10 mouse cellular contexts compared by ENCODE assay signal in the genomic region with DNA sequence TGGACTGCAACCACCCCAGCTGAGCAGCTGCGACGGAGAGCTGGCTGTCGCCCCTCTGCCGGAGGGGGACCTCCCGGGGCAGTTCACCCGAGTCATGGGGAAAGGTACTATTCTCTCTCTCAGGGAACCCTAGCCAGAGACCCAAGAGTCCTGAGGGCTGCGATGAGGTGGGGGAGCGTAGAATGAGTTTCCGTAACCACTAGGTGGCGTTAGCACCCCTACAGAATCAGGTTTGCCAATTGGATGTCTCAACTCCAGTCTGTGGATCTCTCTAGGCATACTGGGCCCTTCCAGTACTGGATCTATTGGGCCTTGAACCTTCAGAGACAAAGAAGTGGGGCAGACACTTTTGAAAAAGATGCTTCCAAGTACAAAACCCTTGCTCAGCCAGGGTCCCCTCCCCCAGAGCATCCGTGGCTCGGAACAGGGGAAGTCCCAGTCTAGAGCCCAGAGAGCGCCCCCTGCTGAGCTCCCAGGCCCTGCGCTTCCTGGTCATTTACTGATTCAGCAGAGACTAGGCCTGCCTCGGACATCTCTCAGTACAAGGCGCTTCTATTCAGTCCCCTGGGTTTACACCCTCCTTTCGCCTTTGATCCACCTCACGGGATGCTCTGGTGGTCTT.
A peak's percentile ranks its signal among the peaks of the same experiment; 100 is the strongest.
DNase-seq lines count a peak whose midpoint lies in the region; ATAC-seq and TF ChIP-seq lines count a peak whose summit lies in the region.
"Had no signal": no experiment of that assay in that cellular context is flagged by ENCODE, and none has a peak within 500 bp of the region (broad histone marks: within the 10 kb centered on the region; RNA-seq: fewer than 3 reads in every experiment).

No protein-coding gene starts in this region.

- H3K27me3 ChIP-seq in forebrain, embryonic 11.5 days (ENCODE audit: control insufficient read depth, insufficient read depth, low read length): no peaks in the 10 kb centered on the region
- H3K27me3 ChIP-seq in forebrain, embryonic 15.5 days: no peaks in the 10 kb centered on the region
- no peaks in the 10 kb centered on the region for H3K27me3 ChIP-seq in kidney, postnatal 0 days (ENCODE audit: insufficient read depth, low read length)
- H3K27me3 ChIP-seq: heart, embryonic 15.5 days had no signal

- no peak overlapping the region for H3K4me2 ChIP-seq in forebrain, embryonic 11.5 days (ENCODE audit: low read depth, low read length, severe bottlenecking)
- H3K4me2 ChIP-seq in forebrain, embryonic 15.5 days (replicated peaks): no peak overlapping the region
- H3K4me2 ChIP-seq in kidney, postnatal 0 days (ENCODE audit: low read length): no peak overlapping the region
- H3K4me2 ChIP-seq: heart, embryonic 15.5 days had no signal

- 0 out of 2 replicates have a peak, but pooled peaks have one; percentile 14 for TF ChIP-seq CTCF in lung, adult 2 months (IDR thresholded peaks at IDR 0.05; ENCODE audit: insufficient read depth, low read length)
- peak; percentile 44; the same call in 1 of the 2 replicates for TF ChIP-seq CTCF in kidney, postnatal 0 days (IDR thresholded peaks at IDR 0.05; ENCODE audit: low read depth)

- ATAC-seq in forebrain, embryonic 11.5 days (replicated peaks; ENCODE audit: low FRiP score): no peak
- ATAC-seq in forebrain, embryonic 15.5 days (replicated peaks): no peak
- no peak for ATAC-seq in kidney, postnatal 0 days (replicated peaks; ENCODE audit: low FRiP score, low read depth)

- TF ChIP-seq POLR2A in lung, adult 2 months (IDR thresholded peaks at IDR 0.05; ENCODE audit: borderline replicate concordance, extremely low read depth, low read depth, low read length): no peak

- no peak overlapping the region for H3K27ac ChIP-seq in forebrain, embryonic 11.5 days (ENCODE audit: low read depth, low read length)
- no peak overlapping the region for H3K27ac ChIP-seq in forebrain, embryonic 15.5 days (replicated peaks)
- H3K27ac ChIP-seq in kidney, postnatal 0 days: no peak overlapping the region
- H3K27ac ChIP-seq: heart, embryonic 15.5 days had no signal

- H3K9ac ChIP-seq in forebrain, embryonic 11.5 days (ENCODE audit: low read length): no peak overlapping the region
- H3K9ac ChIP-seq in forebrain, embryonic 15.5 days (replicated peaks): no peak overlapping the region
- H3K9ac ChIP-seq in kidney, postnatal 0 days (ENCODE audit: low read depth, low read length): no peak overlapping the region
- H3K9ac ChIP-seq: heart, embryonic 15.5 days had no signal

- no peaks in the 10 kb centered on the region for H3K36me3 ChIP-seq in forebrain, embryonic 11.5 days (ENCODE audit: control insufficient read depth, insufficient read depth, low read length)
- H3K36me3 ChIP-seq in forebrain, embryonic 15.5 days: no peaks in the 10 kb centered on the region
- 0 out of 2 replicates have a peak, but pooled peaks cover 7% of the 10 kb centered on the region for H3K36me3 ChIP-seq in kidney, postnatal 0 days (ENCODE audit: insufficient read depth, low read length)

- H3K4me1 ChIP-seq in forebrain, embryonic 11.5 days (replicated peaks; ENCODE audit: control insufficient read depth, insufficient read depth, low read length): no peaks in the 10 kb centered on the region
- H3K4me1 ChIP-seq in forebrain, embryonic 15.5 days: no peaks in the 10 kb centered on the region
- no peaks in the 10 kb centered on the region for H3K4me1 ChIP-seq in lung, adult 2 months (ENCODE audit: control insufficient read depth, insufficient read depth, low read length)
- no peaks in the 10 kb centered on the region for H3K4me1 ChIP-seq in kidney, postnatal 0 days (replicated peaks; ENCODE audit: insufficient read depth, low read length)

- peak; percentile 65 for DNase-seq in forebrain, embryonic 11.5 days (ENCODE audit: low spot score)
- peak; percentile 20 for DNase-seq in lung, adult 2 months
- DNase-seq in lung, postnatal 25 days (ENCODE audit: low spot score): no peak
- peak; percentile 56 for DNase-seq in adrenal gland, postnatal 14 days
- peak; percentile 15 for DNase-seq in kidney, postnatal 0 days (ENCODE audit: low spot score)
- no peak for DNase-seq in yolk sac, embryonic 10.5 days (ENCODE audit: low spot score)
- DNase-seq in T-cell, adult 2 months (ENCODE audit: low spot score): no peak

- no peaks in the 10 kb centered on the region for H3K9me3 ChIP-seq in forebrain, embryonic 11.5 days (ENCODE audit: control insufficient read depth, low read length)
- no peaks in the 10 kb centered on the region for H3K9me3 ChIP-seq in forebrain, embryonic 15.5 days
- no peaks in the 10 kb centered on the region for H3K9me3 ChIP-seq in kidney, postnatal 0 days (replicated peaks; ENCODE audit: low read length)
- H3K9me3 ChIP-seq: heart, embryonic 15.5 days had no signal

- whole genome bisulfite sequencing in forebrain, embryonic 11.5 days: 60% methylated on average over 18 of the region's 18 CpGs
- 59% methylated on average over 18 of the region's 18 CpGs for WGBS in forebrain, embryonic 15.5 days
- WGBS in lung, adult 2 months: 76% methylated on average over 18 of the region's 18 CpGs
- 71% methylated on average over 18 of the region's 18 CpGs for WGBS in kidney, postnatal 0 days

- no peak overlapping the region for H3K4me3 ChIP-seq in forebrain, embryonic 11.5 days (ENCODE audit: low read depth, low read length)
- no peak overlapping the region for H3K4me3 ChIP-seq in forebrain, embryonic 15.5 days
- H3K4me3 ChIP-seq in lung, adult 2 months (replicated peaks; ENCODE audit: extremely low read depth, low read depth, low read length): no peak overlapping the region
- H3K4me3 ChIP-seq in kidney, postnatal 0 days (replicated peaks; ENCODE audit: low read depth, low read length): no peak overlapping the region
- H3K4me3 ChIP-seq: heart, embryonic 15.5 days; myocyte had no signal

Comparison
In these comparisons a context has a peak if more than half of its experiments do, and no peak if none do; other contexts are left out.
1. DNase-seq: peak in forebrain, embryonic 11.5 days (single experiment), lung, adult 2 months (single experiment), adrenal gland, postnatal 14 days (single experiment) and kidney, postnatal 0 days (single experiment); none in lung, postnatal 25 days (single experiment), yolk sac, embryonic 10.5 days (single experiment) and T-cell, adult 2 months (single experiment).